Mouse (Mus musculus): ENCODE measurements around the gene Abi2. TPM values are rescaled to one million over a fixed set of nuclear protein-coding genes. Genes with fewer than 3 reads are reported as not detected.
A peak's percentile ranks its signal among the peaks of the same experiment; 100 is the strongest.

Gene Abi2
- polyA plus RNA-seq (2015; fragmentation: Nextera tagmentation; extraction: Ambion mirVana) = 90.4 and 92.3 TPM in 2 replicates

GRCm38 (mm10) chr1:60409168-60409828 is at the start of gene Abi2:
Gene Abi2 (plus strand): TSS chr1:60409619.
- Histone ChIP-seq H3K4me2 (ENCODE audit: low read length) (peak within 1 kb of the TSS; percentile 70), H3K36me3 (ENCODE audit: control insufficient read depth, insufficient read depth, low read length) (no peaks in the 10 kb centered on the region), H3K4me1 (ENCODE audit: control insufficient read depth, insufficient read depth, low read length) (peaks cover 19% of the 10 kb centered on the region), H3K9ac (ENCODE audit: low read depth, low read length) (peak within 1 kb of the TSS; percentile 96), H3K4me3 (ENCODE audit: low read depth, low read length) (peak within 1 kb of the TSS; percentile 90), H3K27ac (ENCODE audit: low read length) (peak within 1 kb of the TSS; percentile 95), H3K9me3 (replicated peaks; ENCODE audit: control insufficient read depth, low read length, poor library complexity, severe bottlenecking) (no peaks in the 10 kb centered on the region), H3K27me3 (ENCODE audit: control insufficient read depth, insufficient read depth, low read depth, low read length) (no peaks in the 10 kb centered on the region)
- peak; percentile 95 for ATAC-seq
- under 1% methylated on average over 55 of the region's 69 CpGs for WGBS

- no peak overlapping the region for H3K27ac ChIP-seq (ENCODE audit: low read length)
- no peaks in the 10 kb centered on the region for H3K4me1 ChIP-seq (ENCODE audit: control insufficient read depth, insufficient read depth, low read length)
- no peak overlapping the region for H3K4me2 ChIP-seq (ENCODE audit: low read length)
- 93% methylated on average over 1 of the region's 1 CpGs for WGBS
- no peak overlapping the region for H3K9ac ChIP-seq (ENCODE audit: low read depth, low read length)
- H3K9me3 ChIP-seq (replicated peaks; ENCODE audit: control insufficient read depth, low read length, poor library complexity, severe bottlenecking) = no peaks in the 10 kb centered on the region
- no peaks in the 10 kb centered on the region for H3K36me3 ChIP-seq (ENCODE audit: control insufficient read depth, insufficient read depth, low read length)
- H3K4me3 ChIP-seq (ENCODE audit: low read depth, low read length) = no peak overlapping the region
- ATAC-seq = no peak
- H3K27me3 ChIP-seq (ENCODE audit: control insufficient read depth, insufficient read depth, low read depth, low read length) = no peaks in the 10 kb centered on the region
Measured at GRCm38 (mm10) chr1:60361626-60362025, 47.8 kb upstream of the Abi2 start.

DNA sequence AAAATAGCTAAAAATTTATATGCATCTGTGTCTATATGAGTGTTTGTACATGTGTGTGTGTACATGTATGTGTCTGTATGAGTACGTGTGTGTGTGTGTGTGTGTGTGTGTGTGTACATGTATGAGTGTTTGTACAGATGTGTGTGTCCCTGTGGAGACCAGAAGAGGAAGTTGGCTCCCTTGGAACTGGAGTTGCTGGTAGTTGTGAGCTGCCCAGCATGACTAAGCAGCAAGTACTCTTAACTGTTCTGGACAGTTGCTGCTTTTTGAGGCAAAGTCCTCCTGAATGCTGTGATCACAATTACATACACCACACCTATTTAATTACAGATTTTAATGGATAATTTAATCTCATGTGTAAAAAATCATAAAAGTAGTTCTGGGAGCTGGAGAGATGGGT is 32.9 kb upstream of the Abi2 start:
- Histone ChIP-seq H3K4me3 (ENCODE audit: low read depth, low read length) (no peak overlapping the region), H3K27ac (ENCODE audit: low read length) (no peak overlapping the region), H3K9me3 (replicated peaks; ENCODE audit: control insufficient read depth, low read length, poor library complexity, severe bottlenecking) (0 out of 2 replicates have a peak, but pooled peaks cover 3% of the 10 kb centered on the region), H3K9ac (ENCODE audit: low read depth, low read length) (no peak overlapping the region), H3K4me1 (ENCODE audit: control insufficient read depth, insufficient read depth, low read length) (no peaks in the 10 kb centered on the region), H3K27me3 (ENCODE audit: control insufficient read depth, insufficient read depth, low read depth, low read length) (no peaks in the 10 kb centered on the region), H3K4me2 (ENCODE audit: low read length) (no peak overlapping the region), H3K36me3 (ENCODE audit: control insufficient read depth, insufficient read depth, low read length) (peaks cover 4% of the 10 kb centered on the region; the same call in 1 of the 2 replicates)
- 95% methylated on average over 1 of the region's 1 CpGs for WGBS
- ATAC-seq = no peak

GRCm38 (mm10) chr1:60381910-60382309 is 27.5 kb upstream of the Abi2 start:
- no peak overlapping the region for H3K4me3 ChIP-seq (ENCODE audit: low read depth, low read length)
- H3K9ac ChIP-seq (ENCODE audit: low read depth, low read length) = no peak overlapping the region
- 92% methylated on average over 3 of the region's 3 CpGs for WGBS
- H3K36me3 ChIP-seq (ENCODE audit: control insufficient read depth, insufficient read depth, low read length) = 0 out of 2 replicates have a peak, but pooled peaks cover 2% of the 10 kb centered on the region
- no peak overlapping the region for H3K27ac ChIP-seq (ENCODE audit: low read length)
- H3K4me2 ChIP-seq (ENCODE audit: low read length) = no peak overlapping the region
- ATAC-seq = no peak
- H3K27me3 ChIP-seq (ENCODE audit: control insufficient read depth, insufficient read depth, low read depth, low read length) = no peaks in the 10 kb centered on the region
- H3K9me3 ChIP-seq (replicated peaks; ENCODE audit: control insufficient read depth, low read length, poor library complexity, severe bottlenecking) = no peaks in the 10 kb centered on the region
- no peaks in the 10 kb centered on the region for H3K4me1 ChIP-seq (ENCODE audit: control insufficient read depth, insufficient read depth, low read length)

GRCm38 (mm10) chr1:60404848-60405247 is 4.6 kb upstream of the Abi2 start:
- Histone ChIP-seq H3K4me3 (ENCODE audit: low read depth, low read length) (no peak overlapping the region), H3K27ac (ENCODE audit: low read length) (no peak overlapping the region), H3K4me1 (ENCODE audit: control insufficient read depth, insufficient read depth, low read length) (peaks cover 7% of the 10 kb centered on the region), H3K9me3 (replicated peaks; ENCODE audit: control insufficient read depth, low read length, poor library complexity, severe bottlenecking) (no peaks in the 10 kb centered on the region), H3K27me3 (ENCODE audit: control insufficient read depth, insufficient read depth, low read depth, low read length) (no peaks in the 10 kb centered on the region), H3K36me3 (ENCODE audit: control insufficient read depth, insufficient read depth, low read length) (no peaks in the 10 kb centered on the region), H3K9ac (ENCODE audit: low read depth, low read length) (no peak overlapping the region), H3K4me2 (ENCODE audit: low read length) (no peak overlapping the region)
- no peak for ATAC-seq
- WGBS = 95% methylated on average over 1 of the region's 1 CpGs

DNA sequence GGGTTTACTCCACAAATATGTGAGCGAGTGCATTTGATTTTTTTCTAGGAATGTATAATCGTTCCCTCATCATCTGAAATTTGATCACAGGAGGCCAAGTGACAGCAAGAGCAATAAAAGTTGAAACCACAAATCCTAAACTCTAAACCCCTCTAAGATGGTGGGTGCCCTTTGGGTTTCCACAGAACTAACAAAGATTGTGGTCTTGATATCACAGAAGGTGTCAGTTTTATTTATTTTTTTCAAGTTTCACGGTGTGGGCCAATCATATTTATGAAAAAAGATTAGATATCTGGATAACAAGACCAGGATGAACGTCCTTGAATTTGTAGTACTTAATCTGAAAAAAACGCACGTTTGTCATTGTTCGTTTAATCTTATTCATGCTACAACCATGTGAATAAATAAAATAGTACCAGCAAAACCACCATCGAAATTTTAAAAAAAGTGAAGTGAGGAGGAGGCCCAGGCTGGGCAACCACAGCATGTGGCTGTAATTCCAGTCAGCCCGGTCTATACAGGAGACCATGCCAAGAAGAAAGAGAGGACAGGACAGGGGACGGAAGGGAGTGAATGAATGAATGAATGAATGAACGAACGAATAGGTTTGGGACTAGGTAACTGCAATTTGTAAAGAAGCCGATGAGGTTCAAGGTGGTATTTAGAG is 785 bp upstream of the Abi2 start:
- peak; percentile 66 for ATAC-seq
- WGBS = 15% methylated on average over 13 of the region's 13 CpGs
- Histone ChIP-seq H3K4me2 (ENCODE audit: low read length) (peak overlapping the region; percentile 70), H3K9ac (ENCODE audit: low read depth, low read length) (peak overlapping the region; percentile 96), H3K9me3 (replicated peaks; ENCODE audit: control insufficient read depth, low read length, poor library complexity, severe bottlenecking) (no peaks in the 10 kb centered on the region), H3K27ac (ENCODE audit: low read length) (peak overlapping the region; percentile 95), H3K27me3 (ENCODE audit: control insufficient read depth, insufficient read depth, low read depth, low read length) (no peaks in the 10 kb centered on the region), H3K4me1 (ENCODE audit: control insufficient read depth, insufficient read depth, low read length) (peaks cover 19% of the 10 kb centered on the region), H3K36me3 (ENCODE audit: control insufficient read depth, insufficient read depth, low read length) (no peaks in the 10 kb centered on the region), H3K4me3 (ENCODE audit: low read depth, low read length) (peak overlapping the region; percentile 90)

DNA sequence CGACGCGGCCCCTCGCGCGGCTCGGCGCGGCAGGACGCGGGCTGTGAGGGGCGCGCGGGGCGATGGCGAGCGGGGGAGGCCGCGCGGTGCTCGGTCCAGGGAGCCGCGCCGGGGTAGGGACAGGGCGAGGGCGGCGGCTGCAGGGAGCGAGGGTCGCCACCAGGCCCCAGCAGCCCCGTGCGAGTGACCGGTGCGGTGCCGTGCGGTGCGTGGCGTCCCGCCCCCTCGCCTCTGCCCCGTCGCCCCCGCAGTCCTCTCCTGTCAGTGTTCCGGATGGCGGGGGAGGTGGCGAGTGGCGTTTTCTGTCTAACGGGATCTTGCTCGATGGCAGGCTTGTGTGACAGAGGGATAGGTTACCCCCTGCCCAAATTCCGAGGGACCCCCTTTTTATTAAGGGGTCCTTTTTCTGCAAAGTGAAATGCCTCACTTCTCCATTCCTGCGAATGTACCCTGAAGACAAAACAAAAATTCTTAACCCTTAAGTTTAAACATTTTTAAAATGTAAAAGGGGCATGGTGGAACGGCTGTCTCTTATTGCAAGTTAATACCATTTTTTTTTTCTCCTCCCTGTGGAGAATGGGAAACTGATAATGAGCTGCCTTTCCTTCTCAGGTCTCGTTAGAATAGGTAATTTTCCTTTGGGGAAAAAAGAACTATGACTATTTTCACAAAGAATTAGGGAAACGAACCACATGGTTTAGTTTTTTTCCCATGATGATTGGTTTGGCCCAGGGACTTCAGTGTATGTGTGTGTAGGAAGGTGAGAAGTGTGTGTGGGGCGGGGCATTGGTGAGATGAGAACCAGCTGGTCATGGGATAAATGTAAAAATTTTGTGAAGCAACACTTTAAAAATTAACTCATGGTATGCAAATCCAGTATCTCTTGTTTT is 754 bp downstream of the Abi2 start:
- Histone ChIP-seq H3K9me3 (replicated peaks; ENCODE audit: control insufficient read depth, low read length, poor library complexity, severe bottlenecking) (no peaks in the 10 kb centered on the region), H3K27me3 (ENCODE audit: control insufficient read depth, insufficient read depth, low read depth, low read length) (no peaks in the 10 kb centered on the region), H3K4me1 (ENCODE audit: control insufficient read depth, insufficient read depth, low read length) (peaks cover 19% of the 10 kb centered on the region), H3K36me3 (ENCODE audit: control insufficient read depth, insufficient read depth, low read length) (no peaks in the 10 kb centered on the region), H3K4me2 (ENCODE audit: low read length) (peak overlapping the region; percentile 65), H3K27ac (ENCODE audit: low read length) (peak overlapping the region; percentile 95), H3K9ac (ENCODE audit: low read depth, low read length) (peak overlapping the region; percentile 96), H3K4me3 (ENCODE audit: low read depth, low read length) (peak overlapping the region; percentile 90)
- peak; percentile 90 for ATAC-seq
- WGBS = under 1% methylated on average over 48 of the region's 54 CpGs

DNA sequence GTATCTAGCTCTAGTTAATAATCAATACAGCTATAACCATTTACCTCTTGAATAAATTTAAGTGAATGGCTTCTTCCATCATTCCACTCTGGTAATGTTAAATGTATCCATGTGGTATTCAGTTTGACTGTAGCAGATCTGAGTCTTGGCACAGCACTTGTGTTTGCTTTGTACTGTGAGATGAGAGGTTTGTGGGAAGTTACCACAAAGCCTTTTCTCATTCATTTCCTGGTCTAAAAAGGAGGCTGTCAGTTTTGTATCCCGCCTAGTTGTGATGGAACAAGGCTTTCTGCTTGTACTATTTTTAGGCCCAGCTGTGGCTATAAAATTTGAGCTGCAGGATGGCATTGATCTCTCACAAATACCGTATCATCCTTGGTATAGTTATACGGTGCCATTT is 7.3 kb downstream of the Abi2 start:
- WGBS = 59% methylated on average over 3 of the region's 3 CpGs
- no peak overlapping the region for H3K9ac ChIP-seq (ENCODE audit: low read depth, low read length)
- no peak overlapping the region for H3K27ac ChIP-seq (ENCODE audit: low read length)
- no peaks in the 10 kb centered on the region for H3K36me3 ChIP-seq (ENCODE audit: control insufficient read depth, insufficient read depth, low read length)
- no peak for ATAC-seq
- H3K4me2 ChIP-seq (ENCODE audit: low read length) = no peak overlapping the region
- peaks cover 10% of the 10 kb centered on the region for H3K4me1 ChIP-seq (ENCODE audit: control insufficient read depth, insufficient read depth, low read length)
- H3K9me3 ChIP-seq (replicated peaks; ENCODE audit: control insufficient read depth, low read length, poor library complexity, severe bottlenecking) = no peaks in the 10 kb centered on the region
- H3K27me3 ChIP-seq (ENCODE audit: control insufficient read depth, insufficient read depth, low read depth, low read length) = no peaks in the 10 kb centered on the region
- no peak overlapping the region for H3K4me3 ChIP-seq (ENCODE audit: low read depth, low read length)

Data from midbrain, embryonic 16.5 days (tissue).